Mouse (Mus musculus) liver, postnatal 0 days (tissue): ENCODE results near the gene Hoxa6.

Source experiments
- CTCF ChIP-seq: sonication (generic); IDR thresholded peaks from 2 replicates; pipeline ENCODE4 v1.5.1; 2016; ENCODE audit warnings: antibody characterized with exemption, low read depth
- EP300 ChIP-seq: IDR thresholded peaks from 2 replicates; pipeline ENCODE4 v1.6.1; 2016; ENCODE audit warnings: antibody characterized with exemption, low read depth, mild to moderate bottlenecking

- TF ChIP-seq CTCF (no peak), EP300 (no peak)
Observed at GRCm38 (mm10) chr6:52227470-52228222, 19.1 kb upstream of the Hoxa6 start.
